Mouse (Mus musculus): ENCODE results near the gene Slc46a3. TPM values are rescaled to one million over a fixed set of nuclear protein-coding genes. Genes with fewer than 3 reads are reported as not detected.
"Not testable (repeated sequence)": the region's sequence is repeated elsewhere in the genome, so short reads cannot be mapped to it uniquely, and the experiment has no call there.

Gene Slc46a3
- polyA plus RNA-seq, 1 experiment from 2014 or later = 7.6 TPM

- WGBS = 62% methylated on average over 12 of the region's 12 CpGs
- no peak overlapping the region for H3K4me3 ChIP-seq (replicated peaks)
Observed at GRCm38 (mm10) chr5:147910807-147911509, 16.3 kb upstream of the Slc46a3 start.

DNA sequence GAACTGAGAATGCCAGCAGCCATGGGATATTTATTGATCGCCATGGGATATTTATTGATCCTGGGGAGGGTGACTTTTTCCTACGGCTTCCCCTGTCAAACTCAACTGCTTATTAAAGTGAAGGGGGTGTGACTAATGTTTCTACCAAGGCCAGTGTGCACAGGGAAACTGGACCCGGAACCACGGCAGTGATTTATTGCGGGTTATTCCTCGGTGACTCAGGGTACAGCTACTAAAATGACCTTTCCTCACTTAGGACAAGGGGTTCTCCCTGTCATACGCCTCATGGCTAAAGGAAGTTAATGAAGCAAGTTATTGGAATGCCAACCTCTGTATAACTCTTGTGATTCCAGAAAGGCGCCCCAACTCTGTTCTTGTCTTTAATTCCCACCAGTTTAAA is 13.2 kb upstream of the Slc46a3 start:
- Histone ChIP-seq H3K36me3 (no peaks in the 10 kb centered on the region), H3K4me1 (replicated peaks) (no peaks in the 10 kb centered on the region), H3K27me3 (replicated peaks) (no peaks in the 10 kb centered on the region), H3K27ac (no peak overlapping the region), H3K4me2 (replicated peaks) (no peak overlapping the region), H3K4me3 (replicated peaks) (no peak overlapping the region), H3K9ac (no peak overlapping the region), H3K9me3 (no peaks in the 10 kb centered on the region)
- 74% methylated on average over 8 of the region's 8 CpGs for WGBS
- peak; percentile 86 for ATAC-seq

More at GRCm38 (mm10) chr5:147910807-147911509, 16.3 kb upstream of the Slc46a3 start:
- Histone ChIP-seq H3K36me3 (no peaks in the 10 kb centered on the region), H3K4me1 (replicated peaks) (0 out of 2 replicates have a peak, but pooled peaks cover 6% of the 10 kb centered on the region), H3K27ac (no peak overlapping the region), H3K9me3 (no peaks in the 10 kb centered on the region), H3K9ac (no peak overlapping the region), H3K4me2 (replicated peaks) (no peak overlapping the region), H3K27me3 (replicated peaks) (no peaks in the 10 kb centered on the region)
- peak; percentile 27; the same call in 1 of the 2 replicates for ATAC-seq

- WGBS = 52% methylated on average over 11 of the region's 11 CpGs
- no peak overlapping the region for H3K27ac ChIP-seq
- H3K36me3 ChIP-seq = no peaks in the 10 kb centered on the region
- H3K4me2 ChIP-seq (replicated peaks) = no peak overlapping the region
- no peak for ATAC-seq
- H3K9me3 ChIP-seq = no peaks in the 10 kb centered on the region
- no peak overlapping the region for H3K4me3 ChIP-seq (replicated peaks)
- no peak overlapping the region for H3K9ac ChIP-seq
- no peaks in the 10 kb centered on the region for H3K27me3 ChIP-seq (replicated peaks)
- H3K4me1 ChIP-seq (replicated peaks) = no peaks in the 10 kb centered on the region
Observed at GRCm38 (mm10) chr5:147907144-147907543, 12.5 kb upstream of the Slc46a3 start.

DNA sequence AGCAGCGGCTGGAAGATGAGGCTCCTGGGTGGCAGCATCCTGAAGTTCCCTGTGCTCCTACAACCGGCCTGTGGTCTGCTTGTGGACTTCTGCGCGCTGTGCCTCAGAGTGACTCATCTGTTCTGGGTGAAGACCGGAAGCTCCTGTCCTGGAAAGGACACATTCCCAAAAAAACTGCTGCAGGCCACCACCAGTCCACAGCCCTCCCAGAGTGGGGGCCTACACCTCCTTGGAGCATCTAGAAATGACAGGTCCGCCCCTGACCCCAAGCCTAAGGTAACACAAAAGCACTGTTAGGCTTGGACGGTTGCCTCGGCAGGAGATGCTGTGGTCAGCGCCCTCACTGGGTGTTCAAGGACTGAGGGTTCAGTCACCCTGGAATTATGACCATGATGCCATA is 8.6 kb upstream of the Slc46a3 start:
- Histone ChIP-seq H3K27ac (no peak overlapping the region), H3K4me3 (replicated peaks) (no peak overlapping the region), H3K9me3 (no peaks in the 10 kb centered on the region), H3K9ac (no peak overlapping the region), H3K36me3 (no peaks in the 10 kb centered on the region), H3K4me1 (replicated peaks) (no peaks in the 10 kb centered on the region), H3K4me2 (replicated peaks) (no peak overlapping the region), H3K27me3 (replicated peaks) (no peaks in the 10 kb centered on the region)
- ATAC-seq = no peak
- 84% methylated on average over 9 of the region's 9 CpGs for WGBS

- no peak overlapping the region for H3K4me3 ChIP-seq (replicated peaks)
- 72% methylated on average over 15 of the region's 15 CpGs for WGBS
- H3K27ac ChIP-seq = no peak overlapping the region
- no peak overlapping the region for H3K4me2 ChIP-seq (replicated peaks)
- no peaks in the 10 kb centered on the region for H3K27me3 ChIP-seq (replicated peaks)
- H3K9me3 ChIP-seq = no peaks in the 10 kb centered on the region
- no peak overlapping the region for H3K9ac ChIP-seq
- no peaks in the 10 kb centered on the region for H3K36me3 ChIP-seq
- no peaks in the 10 kb centered on the region for H3K4me1 ChIP-seq (replicated peaks)
- ATAC-seq = no peak
Observed at GRCm38 (mm10) chr5:147902008-147902757, 7.6 kb upstream of the Slc46a3 start.

GRCm38 (mm10) chr5:147898968-147899549 is 4.4 kb upstream of the Slc46a3 start:
- Histone ChIP-seq H3K9ac (no peak overlapping the region), H3K27ac (no peak overlapping the region), H3K9me3 (no peaks in the 10 kb centered on the region), H3K4me1 (replicated peaks) (peaks cover 7% of the 10 kb centered on the region), H3K4me2 (replicated peaks) (no peak overlapping the region), H3K4me3 (replicated peaks) (no peak overlapping the region), H3K27me3 (replicated peaks) (0 out of 2 replicates have a peak, but pooled peaks cover 2% of the 10 kb centered on the region), H3K36me3 (no peaks in the 10 kb centered on the region)
- WGBS = 60% methylated on average over 4 of the region's 4 CpGs
- ATAC-seq = no peak

GRCm38 (mm10) chr5:147898254-147898653 is 3.6 kb upstream of the Slc46a3 start:
- ATAC-seq = 0 out of 2 replicates have a peak, but pooled peaks have one; percentile 31
- Histone ChIP-seq H3K27ac (no peak overlapping the region), H3K36me3 (no peaks in the 10 kb centered on the region), H3K4me2 (replicated peaks) (no peak overlapping the region), H3K27me3 (replicated peaks) (0 out of 2 replicates have a peak, but pooled peaks cover 2% of the 10 kb centered on the region), H3K4me1 (replicated peaks) (peaks cover 10% of the 10 kb centered on the region), H3K9me3 (no peaks in the 10 kb centered on the region), H3K9ac (no peak overlapping the region), H3K4me3 (replicated peaks) (no peak overlapping the region)
- WGBS = 46% methylated on average over 2 of the region's 2 CpGs

DNA sequence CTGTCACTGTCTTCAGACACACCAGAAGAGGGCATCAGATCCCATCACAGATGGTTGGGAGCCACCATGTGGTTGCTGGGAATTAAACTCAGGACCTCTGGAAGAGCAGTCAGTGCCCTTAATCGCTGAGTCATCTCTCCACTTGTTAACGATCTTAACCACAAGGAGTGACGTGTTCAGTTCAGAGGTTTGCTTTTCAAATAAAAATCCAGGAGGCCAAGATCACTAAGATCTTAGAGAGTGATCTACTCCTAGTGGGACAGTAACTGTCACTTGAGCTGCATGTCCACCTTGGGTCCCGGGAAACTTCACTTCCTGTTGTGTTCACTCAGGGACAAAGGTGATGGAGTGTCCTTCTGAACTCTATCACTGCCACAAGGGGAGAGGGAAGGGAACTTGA is 1.9 kb upstream of the Slc46a3 start:
- H3K27ac ChIP-seq, ATAC-seq: not testable (repeated sequence)
- whole genome bisulfite sequencing = 79% methylated on average over 4 of the region's 4 CpGs

DNA sequence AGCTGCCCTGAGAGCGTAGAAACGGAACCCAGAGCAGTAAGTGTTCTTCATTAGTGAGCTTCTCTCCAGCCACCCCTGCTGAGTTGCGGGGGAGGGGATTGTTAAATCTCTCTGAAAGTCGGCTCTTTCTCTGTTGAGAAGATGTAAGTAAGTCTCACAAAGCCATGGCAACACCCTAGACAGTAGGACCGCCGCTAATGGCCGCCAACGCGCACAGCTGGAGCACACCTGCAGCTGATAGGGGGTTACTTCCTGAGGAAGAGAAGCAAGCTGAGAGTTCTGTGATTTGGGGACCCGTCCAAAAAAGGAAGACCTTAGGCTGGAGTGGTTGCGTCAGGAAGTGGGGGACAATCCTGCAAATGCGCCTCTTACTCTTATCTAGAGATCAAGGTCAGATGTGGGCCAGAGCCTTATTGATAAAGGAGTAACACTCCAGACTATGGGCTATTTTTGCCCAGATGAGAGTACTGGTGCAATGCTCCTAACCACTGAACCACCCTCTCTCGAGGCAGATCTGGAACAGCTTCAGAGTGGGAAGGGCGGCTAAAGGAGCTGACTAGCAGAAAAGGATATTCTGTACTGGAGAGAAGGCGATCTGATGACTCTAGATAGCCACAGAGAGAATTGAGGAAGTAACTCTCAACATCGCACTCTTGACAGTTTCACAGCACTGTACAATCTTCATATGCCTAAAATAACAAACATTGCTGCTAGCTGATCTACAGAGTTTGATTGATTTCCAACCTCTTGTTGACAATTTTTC is 1.0 kb upstream of the Slc46a3 start:
- H3K9ac ChIP-seq = no peak overlapping the region
- H3K4me3 ChIP-seq (replicated peaks) = peak overlapping the region; percentile 54; the same call in 1 of the 2 replicates
- peaks cover 10% of the 10 kb centered on the region for H3K4me1 ChIP-seq (replicated peaks)
- WGBS = 31% methylated on average over 16 of the region's 16 CpGs
- no peaks in the 10 kb centered on the region for H3K36me3 ChIP-seq
- H3K4me2 ChIP-seq (replicated peaks) = peak overlapping the region; percentile 78
- ATAC-seq = no peak
- no peak overlapping the region for H3K27ac ChIP-seq
- no peaks in the 10 kb centered on the region for H3K9me3 ChIP-seq
- 0 out of 2 replicates have a peak, but pooled peaks cover 2% of the 10 kb centered on the region for H3K27me3 ChIP-seq (replicated peaks)

More for the DNA sequence above, 1.9 kb upstream of the Slc46a3 start:
- H3K36me3 ChIP-seq; H3K9me3 ChIP-seq; H3K4me2 ChIP-seq (replicated peaks); H3K4me3 ChIP-seq (replicated peaks); H3K27me3 ChIP-seq (replicated peaks); H3K9ac ChIP-seq: not testable (repeated sequence)
- H3K4me1 ChIP-seq (replicated peaks) = peaks cover 10% of the 10 kb centered on the region

DNA sequence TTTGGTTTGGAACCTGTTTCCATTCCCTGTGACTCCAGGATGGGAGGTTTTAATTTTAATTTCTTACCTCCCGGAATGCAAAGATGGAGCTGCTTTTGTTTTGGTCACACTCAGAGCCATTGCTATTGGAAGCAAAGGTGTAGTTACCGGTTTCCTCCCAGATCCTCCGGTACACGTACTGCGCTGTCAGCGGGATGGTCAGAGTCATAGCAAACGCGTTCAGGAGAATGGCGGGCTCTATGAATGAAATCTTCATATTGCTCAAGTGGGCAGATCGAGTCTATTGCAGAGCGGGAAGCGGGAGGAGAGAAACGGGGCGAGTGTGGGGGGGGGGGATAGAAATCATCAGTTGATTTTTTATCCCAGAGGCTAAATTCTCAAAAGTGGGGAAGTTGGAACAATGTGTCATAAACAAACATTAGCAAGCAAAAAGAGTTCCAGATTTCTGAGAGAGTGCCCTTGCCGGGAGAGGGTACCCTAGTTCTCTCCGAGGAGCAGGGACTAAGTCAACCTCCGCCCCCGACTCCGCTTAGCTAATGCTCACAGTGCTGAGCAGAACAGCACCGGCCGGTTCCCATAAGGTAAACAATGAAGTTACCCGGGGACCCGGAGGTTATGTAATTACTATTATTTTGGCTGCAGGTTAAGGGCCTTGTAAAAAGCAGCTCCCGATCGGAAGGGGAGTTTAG is 705 bp downstream of the Slc46a3 start:
- H3K9me3 ChIP-seq = no peaks in the 10 kb centered on the region
- peak overlapping the region; percentile 45; the same call in 1 of the 2 replicates for H3K9ac ChIP-seq
- H3K27ac ChIP-seq = no peak overlapping the region
- H3K4me2 ChIP-seq (replicated peaks) = peak overlapping the region; percentile 78
- ATAC-seq = peak; percentile 40; the same call in 1 of the 2 replicates
- 0 out of 2 replicates have a peak, but pooled peaks cover 2% of the 10 kb centered on the region for H3K27me3 ChIP-seq (replicated peaks)
- WGBS = 3% methylated on average over 25 of the region's 25 CpGs
- H3K4me1 ChIP-seq (replicated peaks) = peaks cover 10% of the 10 kb centered on the region
- peak overlapping the region; percentile 54 for H3K4me3 ChIP-seq (replicated peaks)
- no peaks in the 10 kb centered on the region for H3K36me3 ChIP-seq

- no peaks in the 10 kb centered on the region for H3K9me3 ChIP-seq
- H3K4me2 ChIP-seq (replicated peaks) = peak overlapping the region; percentile 78
Observed at GRCm38 (mm10) chr5:147893143-147893542, 1.5 kb downstream of the Slc46a3 start.

More at GRCm38 (mm10) chr5:147893143-147893542, 1.5 kb downstream of the Slc46a3 start:
- WGBS = 24% methylated on average over 9 of the region's 9 CpGs
- no peak for ATAC-seq
- Histone ChIP-seq H3K27me3 (replicated peaks) (0 out of 2 replicates have a peak, but pooled peaks cover 2% of the 10 kb centered on the region), H3K4me1 (replicated peaks) (peaks cover 10% of the 10 kb centered on the region), H3K27ac (no peak overlapping the region), H3K9ac (no peak overlapping the region), H3K36me3 (no peaks in the 10 kb centered on the region), H3K4me3 (replicated peaks) (no peak overlapping the region)

Measured in intestine, embryonic 15.5 days (tissue).